Mouse (Mus musculus) cerebellum, postnatal 4 days (tissue): ENCODE measurements around the gene Stx6.

ENCODE experiments used
- DNase-seq, 2 experiments: peaks; one replicate each; pipeline ENCODE4 v3.0.0; 2022; ENCODE audit warnings: low spot score in 2 of 2, mixed read lengths in 1 of 2

Stx6 gene

DNA sequence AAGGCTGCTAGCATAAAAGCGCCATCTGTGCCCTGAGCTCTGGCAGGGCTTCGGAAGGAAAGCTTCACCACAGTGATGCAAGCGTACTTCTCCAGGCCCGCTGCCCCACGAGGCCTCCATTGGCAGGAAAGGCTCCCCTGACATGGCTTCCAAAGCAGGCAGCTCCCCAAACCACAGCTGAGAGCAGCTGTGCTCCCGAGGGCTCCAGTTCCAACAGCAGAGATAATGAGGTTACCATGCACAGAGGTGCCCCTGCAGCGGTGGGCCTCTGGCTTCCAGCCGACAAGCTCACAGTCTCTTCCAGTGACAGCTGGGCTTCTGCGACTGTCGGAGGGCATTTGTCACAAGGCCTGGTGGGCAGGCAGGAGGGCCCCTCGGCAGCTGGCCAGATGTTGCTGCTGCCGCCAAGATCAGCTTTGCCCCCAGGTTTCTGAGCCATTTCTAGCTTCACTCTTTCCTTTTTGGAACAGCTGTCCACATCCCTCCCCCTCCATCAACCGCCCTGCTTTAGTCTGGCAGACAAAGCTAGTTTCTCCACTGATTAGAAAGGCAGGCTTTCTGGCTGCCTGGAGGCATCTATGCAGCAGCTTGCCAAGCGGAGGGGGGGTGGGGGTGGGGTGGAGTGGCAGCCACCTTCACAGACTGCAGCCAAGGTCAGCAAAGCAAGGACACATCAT, 75.6 kb downstream of the Stx6 start:
- peak in 1 of 2 experiments; percentile 77 for DNase-seq

DNA sequence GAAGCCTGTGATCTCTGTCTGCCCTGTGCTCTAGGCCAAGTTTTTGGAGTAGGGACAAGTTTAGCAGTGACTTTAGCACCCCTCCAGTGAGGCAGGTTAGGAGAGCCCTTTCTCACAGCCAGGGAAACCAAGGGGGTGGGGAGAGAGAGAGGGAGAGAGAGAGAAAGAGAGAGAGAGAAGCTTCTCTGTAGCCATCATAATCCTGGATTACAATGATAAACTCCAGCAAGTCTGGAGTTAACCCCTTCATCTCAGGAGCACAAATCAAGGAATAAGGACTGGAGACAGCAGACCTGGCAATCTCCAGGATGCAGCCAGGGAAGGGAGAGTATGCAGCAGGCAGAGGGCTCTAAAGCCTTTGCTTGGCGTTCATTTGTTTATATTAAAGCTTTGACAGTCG, 77.1 kb downstream of the Stx6 start:
- DNase-seq = no peak

DNA sequence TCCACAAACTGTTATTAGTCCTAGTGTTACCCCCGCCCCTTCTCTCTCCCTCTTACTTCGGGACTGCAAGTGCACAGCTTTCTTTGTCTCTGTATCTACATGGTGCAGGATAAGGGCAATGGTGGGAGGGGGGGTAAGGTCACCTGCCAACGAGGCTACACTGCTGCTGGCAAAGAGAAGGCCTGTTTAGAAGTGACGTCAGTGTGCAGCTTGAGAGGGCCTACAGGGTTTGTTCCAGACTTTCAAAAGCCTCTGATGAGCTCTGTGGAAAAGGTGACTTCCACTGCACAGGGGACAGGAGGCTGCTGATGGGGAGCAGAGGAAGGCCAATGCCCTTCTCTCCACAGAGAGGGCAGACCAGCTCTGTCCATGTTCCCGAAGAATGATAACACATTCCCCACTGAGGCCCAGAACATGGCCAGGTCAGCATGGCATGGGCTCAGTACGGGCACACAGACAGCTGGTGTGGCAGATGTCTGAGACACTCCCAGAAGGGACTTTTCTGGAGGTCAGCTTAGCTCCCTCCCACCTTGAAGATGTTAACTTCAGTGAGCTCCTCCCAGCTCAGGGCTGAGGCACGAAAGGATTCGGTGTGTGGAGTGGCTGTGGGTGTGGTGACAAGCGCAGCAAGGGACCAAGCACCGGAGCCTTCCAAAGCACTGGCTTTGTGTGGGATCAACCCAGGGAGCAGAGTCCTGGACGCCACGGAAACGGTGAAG, 78.0 kb downstream of the Stx6 start:
- DNase-seq = no peak

DNA sequence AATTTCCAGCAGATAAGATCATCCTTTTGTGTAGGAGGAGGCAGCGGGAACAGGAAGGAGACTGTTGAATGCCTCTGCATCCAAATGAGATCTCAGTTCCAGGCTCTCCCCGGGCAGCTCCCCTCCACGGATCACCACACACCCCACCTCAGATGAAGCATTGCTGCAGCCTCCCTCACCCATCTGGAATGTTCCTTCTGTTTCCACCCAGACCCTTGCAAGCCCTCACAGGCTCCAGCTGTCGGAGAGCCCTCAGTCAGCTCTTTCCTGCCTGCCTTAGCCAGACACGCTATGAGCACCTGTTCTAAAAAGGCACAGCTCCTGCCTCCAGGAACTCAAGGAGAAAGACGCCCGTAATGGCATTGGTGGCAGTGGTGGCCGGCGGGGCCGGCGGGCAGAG, 78.9 kb downstream of the Stx6 start:
- no peak for DNase-seq

DNA sequence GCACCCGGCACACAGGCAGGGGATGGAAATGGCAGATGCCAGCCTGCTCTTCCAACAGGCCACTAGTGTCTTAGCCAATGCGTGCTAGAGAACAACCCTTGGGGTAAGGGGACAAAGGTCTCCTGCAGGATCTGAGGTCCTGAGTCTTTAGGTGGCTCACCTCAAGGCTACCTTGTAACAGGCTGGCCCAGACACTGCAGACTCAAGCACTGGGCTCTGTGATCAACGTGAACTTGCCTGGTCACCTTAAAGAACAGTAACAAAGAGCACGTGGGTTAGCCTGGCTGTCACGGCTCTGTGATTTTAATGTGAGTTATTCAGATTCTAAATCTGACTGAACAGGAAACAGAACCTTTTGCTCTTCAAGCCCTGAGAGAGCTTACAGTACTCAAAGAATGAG, 79.6 kb downstream of the Stx6 start:
- DNase-seq = no peak

GRCm38 (mm10) chr1:155239169-155239568, 80.7 kb downstream of the Stx6 start:
- DNase-seq = no peak

DNA sequence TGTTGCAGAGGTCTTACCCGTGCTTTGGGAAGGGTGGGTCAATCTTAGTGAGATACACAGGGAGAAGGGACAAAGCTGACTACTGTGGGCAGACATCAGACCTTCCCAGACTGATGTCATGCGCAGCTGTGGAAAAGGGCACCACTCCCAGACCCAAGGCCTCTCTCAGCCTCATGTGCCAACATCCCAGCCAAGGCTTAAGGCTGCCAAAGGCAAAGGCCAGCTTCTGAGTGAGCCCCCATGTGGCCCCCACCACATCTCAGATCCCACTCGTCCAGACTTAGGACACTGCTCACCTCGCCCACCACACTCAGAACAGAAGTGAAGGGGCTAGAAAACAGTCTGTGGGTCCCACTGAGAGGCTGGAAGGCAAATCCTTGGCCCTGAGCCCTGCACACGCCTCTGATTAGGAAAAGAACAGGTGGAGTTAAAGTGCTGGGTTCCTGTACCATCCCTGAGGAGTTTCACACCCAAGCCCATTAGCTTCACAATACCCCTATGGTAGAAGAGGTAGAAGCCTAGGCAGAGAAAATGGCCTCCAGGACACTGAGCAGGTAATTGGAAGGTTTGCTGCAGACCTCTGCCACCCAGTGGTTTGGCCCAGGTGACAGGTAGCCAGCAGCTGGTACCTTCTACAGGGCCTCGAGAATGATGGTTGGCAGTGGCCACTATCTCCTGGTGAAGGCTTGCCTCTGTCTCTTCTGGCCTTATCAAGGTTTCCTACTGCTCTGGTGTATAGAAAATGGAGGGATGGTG, 81.6 kb downstream of the Stx6 start:
- no peak for DNase-seq

- DNase-seq = peak in 1 of 2 experiments; percentile 18
Observed at GRCm38 (mm10) chr1:155241701-155242487, 83.4 kb downstream of the Stx6 start.

DNA sequence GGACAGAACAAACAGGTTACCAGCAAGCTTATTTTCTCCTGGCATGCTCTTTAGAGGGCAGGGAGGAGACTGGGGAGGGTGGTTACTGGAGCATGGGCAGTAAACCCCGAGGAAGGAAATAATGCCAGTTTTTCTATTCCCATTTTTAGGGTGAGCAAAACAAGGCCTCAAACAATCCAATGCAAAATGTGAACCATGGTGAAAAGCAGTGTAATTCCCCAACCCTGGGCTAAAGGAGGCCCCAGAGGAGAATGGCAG, 83.9 kb downstream of the Stx6 start:
- DNase-seq = no peak

DNA sequence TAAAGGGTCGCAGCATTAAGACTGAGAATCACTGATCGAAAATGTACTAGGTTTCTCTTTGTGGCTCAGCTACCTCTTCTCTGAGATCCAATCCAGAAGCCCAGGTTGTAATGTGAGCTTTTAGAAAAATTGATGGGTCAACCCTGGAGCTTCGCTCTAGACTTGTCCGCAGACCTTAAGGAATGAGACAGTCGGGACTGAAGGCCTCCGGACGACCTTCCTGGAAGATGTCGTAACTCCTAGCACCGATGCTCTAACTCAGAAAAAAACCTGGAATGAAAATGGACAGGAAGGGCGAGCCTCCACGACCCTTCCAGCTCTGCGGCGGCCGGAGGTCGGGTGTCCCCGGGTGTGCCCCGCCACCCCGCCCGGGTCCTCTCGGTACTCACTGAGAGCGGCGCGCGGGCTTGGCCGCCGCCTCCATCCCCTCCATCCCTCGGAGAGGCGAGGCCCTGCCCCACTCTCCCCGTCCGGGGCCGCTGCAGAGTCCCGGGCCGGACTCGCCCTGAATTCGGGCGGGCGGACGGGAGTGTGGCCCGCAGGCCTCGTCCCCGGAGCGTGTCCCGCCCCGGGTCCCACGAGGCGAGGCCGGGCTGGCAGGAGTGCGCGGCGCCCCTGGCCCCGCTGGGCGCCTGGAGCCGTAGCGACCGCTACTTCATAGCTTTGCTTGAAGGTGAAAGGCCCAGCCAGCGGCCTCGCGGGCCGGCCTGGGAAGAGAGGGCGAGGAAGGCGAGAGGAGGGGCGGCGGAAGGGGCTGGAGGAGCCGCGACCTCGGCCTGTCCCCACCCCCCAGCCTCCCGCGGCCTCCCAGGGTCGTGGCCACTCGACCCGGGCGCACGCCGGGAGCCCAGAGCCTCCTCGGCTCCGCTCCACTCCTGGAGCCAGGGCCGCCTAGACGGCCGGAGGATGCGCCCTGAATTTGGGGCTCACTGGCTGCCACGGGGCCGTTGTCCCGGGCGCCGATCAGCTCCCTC, 85.6 kb downstream of the Stx6 start, which contains the start of gene BC034090:
BC034090 (minus strand) TSS at position 648 of the 974 bp plus-strand sequence.
- peak; percentile 20 to 54 for DNase-seq

GRCm38 (mm10) chr1:155244771-155245211, 86.3 kb downstream of the Stx6 start:
- DNase-seq = peak in 1 of 2 experiments; percentile 19

GRCm38 (mm10) chr1:155245516-155245915, 87.0 kb downstream of the Stx6 start:
- DNase-seq = peak in 1 of 2 experiments; percentile 13

DNA sequence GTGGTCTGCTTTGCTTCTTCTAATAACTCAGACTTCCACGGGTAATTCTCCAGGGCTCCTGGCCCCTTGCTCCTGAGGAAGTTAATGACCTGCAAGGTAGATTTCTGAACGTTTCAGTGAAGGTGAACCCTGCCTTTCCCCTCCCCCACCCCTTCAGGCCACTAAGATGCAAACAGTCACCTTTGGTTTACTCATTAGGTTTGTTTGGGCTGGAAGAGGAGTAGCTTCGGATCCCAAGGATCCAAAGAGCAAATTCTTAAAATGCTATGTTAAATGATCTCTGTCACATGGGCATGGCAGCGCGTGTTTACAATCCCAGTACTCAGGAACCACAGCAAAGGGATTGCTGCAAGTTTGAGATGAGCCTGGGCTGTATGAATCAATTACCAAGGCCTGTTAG, 88.9 kb downstream of the Stx6 start:
- DNase-seq = no peak

DNA sequence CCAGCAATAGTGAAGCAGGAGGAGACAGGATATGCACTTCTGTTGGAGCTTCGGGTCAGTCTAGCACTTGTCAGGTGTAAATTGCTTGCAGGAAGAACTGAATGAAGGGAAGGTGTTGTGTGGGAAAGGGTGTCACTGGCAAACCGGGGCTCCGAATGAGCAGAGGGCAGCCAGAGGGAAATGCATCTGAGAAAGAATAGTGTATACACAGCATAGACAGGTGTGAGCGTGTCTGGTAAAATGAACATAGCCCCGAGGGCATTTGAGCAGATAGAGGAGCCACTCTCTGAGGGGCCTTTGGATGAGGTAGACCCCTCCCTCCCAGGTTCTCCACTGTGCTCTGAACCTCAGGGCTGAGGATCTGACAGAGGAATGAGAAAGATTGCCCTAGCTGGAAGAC, 89.5 kb downstream of the Stx6 start:
- DNase-seq = no peak

GRCm38 (mm10) chr1:155249896-155250295, 91.4 kb downstream of the Stx6 start:
- no peak for DNase-seq

DNA sequence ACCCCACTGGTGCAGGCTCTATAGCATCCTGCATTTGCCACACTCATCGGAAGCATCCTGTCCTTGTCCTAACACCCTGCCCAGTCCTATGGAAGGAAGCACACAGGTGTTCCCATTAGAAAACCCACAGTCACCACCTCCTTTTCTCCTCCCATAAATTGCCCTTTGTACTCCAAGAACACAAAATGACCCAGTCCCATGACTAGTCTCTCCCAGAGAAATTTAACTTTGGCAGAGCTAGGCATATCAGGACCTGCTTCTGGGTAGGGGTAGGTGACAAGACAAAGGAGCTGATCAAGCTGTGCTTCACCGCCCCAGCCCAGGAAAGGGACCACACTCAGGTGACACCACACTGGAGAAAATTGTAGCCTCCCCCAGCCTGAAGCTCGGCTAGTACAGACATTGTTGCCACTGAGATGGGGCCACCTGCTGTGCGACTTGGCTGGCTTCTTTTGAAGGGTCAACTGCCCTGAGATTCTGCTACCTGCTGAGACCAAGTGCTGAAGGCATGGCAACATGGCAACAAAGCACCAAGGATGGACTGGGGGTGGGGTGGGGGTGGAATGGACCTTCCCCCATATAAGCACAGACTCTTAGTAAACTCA, 92.1 kb downstream of the Stx6 start:
- DNase-seq = no peak

DNA sequence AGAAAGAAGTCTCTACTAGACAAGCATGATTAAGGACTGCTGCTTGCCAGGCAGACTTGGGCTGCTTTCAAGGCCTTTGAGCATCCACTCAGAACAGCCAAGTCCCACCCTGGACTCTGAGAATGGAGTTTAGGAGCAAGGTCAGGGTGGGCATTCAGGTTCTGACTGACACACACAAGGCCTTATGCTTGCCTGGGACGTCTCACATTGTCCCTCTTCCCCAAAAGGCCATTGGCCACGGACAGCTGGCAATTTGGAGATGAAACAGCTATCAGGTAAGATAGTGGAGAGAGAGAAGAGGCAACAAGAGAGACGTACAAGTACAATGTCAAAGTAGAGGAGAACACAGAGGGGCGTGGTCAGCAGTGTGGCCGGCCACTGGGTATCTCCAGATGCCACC, 93.1 kb downstream of the Stx6 start:
- no peak for DNase-seq

GRCm38 (mm10) chr1:155252631-155253121, 94.2 kb downstream of the Stx6 start:
- DNase-seq = no peak

- DNase-seq = no peak
Observed at GRCm38 (mm10) chr1:155253126-155253525, 94.6 kb downstream of the Stx6 start.

- DNase-seq = no peak
Observed at GRCm38 (mm10) chr1:155254309-155254708, 95.8 kb downstream of the Stx6 start.
